Mouse (Mus musculus) ovary, adult 10 weeks (tissue): ENCODE data around the gene Kpnb1. TPM values are rescaled to one million over a fixed set of nuclear protein-coding genes. Genes with fewer than 3 reads are reported as not detected.

ENCODE experiments used
- polyA plus RNA-seq: library from polyadenylated mRNA; stranded (reverse); fragments of 350-450 nt; fragmentation: Illumina TruSeq; extraction: RNeasy Lipid Tissue Mini Kit (QIAGEN cat#74804); gene quantifications from one replicate; pipeline ENCODE4 v1.2.3, GENCODE M21; 2014

Kpnb1 gene
- polyA plus RNA-seq, result 205 TPM

DNA sequence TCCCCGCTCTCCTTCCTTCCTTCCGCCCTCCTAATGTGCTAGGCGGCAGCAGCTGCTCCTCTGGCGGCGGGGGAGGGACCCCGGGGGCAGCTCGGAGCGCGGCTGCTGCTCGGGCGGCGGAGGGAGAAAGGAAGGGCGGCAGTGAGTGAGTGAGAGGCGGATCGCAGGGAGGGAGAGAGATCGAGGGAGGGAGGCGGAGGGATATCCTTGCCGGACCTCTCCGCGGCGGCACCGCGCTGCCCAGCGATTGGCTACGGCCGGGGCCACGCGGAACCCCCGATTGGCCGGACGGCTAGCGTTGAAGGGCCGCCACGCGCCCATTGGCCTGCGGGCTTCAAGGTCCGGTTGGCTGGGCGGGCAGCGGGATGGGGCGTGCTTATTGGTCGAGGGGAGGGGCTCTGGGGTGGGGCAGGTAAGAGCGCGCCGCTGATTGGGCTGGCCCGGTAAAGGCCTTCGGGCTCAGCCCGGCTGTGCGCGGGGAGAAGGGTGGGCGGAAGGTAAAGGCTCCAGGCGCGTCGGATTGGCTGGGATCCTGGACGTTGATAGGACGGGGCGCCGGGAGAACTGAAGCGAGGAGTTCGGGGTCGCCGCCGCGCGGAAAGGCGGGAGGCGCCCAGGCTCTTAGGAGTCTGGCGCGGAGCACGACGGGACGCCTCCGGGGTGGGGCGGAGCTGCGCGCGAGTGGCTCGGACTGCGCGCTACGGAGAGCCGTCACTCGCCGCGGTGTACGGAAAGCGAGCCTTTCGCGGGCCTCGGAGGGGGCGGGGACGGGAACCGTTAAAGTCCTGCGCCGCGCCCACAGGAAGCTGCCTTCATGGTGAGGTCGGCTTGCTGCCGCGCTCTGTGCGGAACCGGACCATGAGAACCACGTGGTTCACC is at the start of gene Kpnb1:
TSS of gene Kpnb1 (minus strand) at position 118 of the 879 bp plus-strand sequence.

DNA sequence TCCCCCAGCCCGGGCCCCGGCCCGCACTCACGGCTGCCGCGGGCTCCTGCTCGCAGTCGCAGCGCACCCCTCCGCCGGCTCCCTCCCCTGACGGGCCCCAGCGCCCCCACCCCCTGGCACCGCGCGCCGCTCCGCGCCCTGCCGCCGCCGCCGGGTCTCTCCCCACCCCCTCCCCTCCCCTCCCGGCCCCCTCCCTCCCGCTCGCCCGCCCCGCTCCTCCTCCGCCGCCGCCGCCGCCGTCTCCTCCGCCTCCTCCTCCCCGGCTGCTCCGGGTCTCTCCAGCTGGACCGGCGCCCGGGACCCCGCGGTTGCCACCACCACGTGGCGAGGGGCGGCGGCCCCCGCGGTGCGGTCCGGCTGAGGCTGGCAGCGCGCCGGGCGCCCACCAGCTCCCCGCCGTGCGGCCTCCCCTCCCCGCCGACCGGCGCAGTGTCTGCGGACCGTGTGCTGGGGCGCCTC is 36.3 kb downstream of the Kpnb1 start, which contains the start of gene Tbkbp1:
TSS of gene Tbkbp1 (minus strand) at position 153 of the 459 bp plus-strand sequence.

DNA sequence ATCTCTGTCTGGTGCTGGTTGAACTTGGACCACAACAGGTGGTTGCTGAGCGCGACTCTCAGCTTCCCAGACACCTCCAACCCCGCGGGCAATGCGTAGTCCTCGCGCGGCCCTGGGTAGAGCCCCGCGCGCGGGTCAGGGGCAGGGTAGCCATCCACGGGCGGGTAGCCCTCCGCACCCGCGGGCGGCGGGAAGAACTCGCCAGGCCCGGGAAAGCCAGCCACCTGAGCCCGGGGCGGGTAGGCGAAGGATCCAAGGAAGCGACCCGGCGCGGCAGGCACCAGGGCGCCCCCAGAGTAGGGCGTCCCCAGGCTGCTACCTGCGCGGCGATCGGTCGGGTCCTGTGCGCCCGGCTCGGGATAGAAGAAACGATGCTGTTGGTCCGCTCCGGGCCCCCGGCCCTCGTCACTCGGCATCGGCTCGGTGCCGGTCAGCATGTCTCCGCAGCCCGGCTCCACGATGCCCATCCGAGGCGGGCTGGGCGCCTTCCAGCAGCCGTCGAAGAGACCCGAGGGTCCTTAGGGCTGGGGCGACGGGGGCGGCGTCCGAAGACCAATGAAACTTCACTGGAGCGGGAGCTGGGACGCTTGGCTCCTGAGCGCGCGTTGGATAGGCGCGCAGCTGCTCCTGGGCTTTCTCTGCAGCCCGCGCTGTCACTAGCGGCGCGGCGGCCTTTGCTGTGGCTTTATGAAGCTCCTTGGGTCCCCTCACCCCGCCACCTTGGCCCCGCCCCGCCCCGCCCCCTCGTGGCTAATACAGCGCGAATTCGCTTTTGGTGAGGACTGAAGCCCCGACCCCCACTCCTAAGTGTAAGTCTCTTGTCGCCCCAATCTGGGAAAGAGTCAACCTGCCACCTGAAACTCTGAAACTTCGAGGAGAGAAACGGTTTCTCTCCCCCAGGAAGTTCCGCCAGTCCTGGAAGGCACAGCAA is 72.7 kb downstream of the Kpnb1 start, which contains the start of gene Tbx21:
TSS of gene Tbx21 (minus strand) at position 661 of the 931 bp plus-strand sequence.

Other genes starting within 250 kb of the Kpnb1 start
- gene Pnpo, start 243.9 kb downstream of the Kpnb1 start, polyA plus RNA-seq, result 9.2 TPM
- gene Sp2, start 204.9 kb downstream of the Kpnb1 start, polyA plus RNA-seq, result 5.3 TPM
- gene Sp6, start 174.5 kb downstream of the Kpnb1 start, polyA plus RNA-seq, result not detected
- not detected for gene Scrn2, start 157.9 kb downstream of the Kpnb1 start, polyA plus RNA-seq
- gene Lrrc46, start 146.5 kb downstream of the Kpnb1 start, polyA plus RNA-seq, result 0.48 TPM
- gene Mrpl10, start 146.3 kb downstream of the Kpnb1 start, polyA plus RNA-seq, result 11.5 TPM
- gene Osbpl7, start 137.3 kb downstream of the Kpnb1 start, polyA plus RNA-seq, result not detected
- gene Tbx21, start 72.5 kb downstream of the Kpnb1 start, polyA plus RNA-seq, result not detected
- gene Tbkbp1, start 36.4 kb downstream of the Kpnb1 start, polyA plus RNA-seq, result not detected
- gene Npepps, start 92.8 kb upstream of the Kpnb1 start, polyA plus RNA-seq, result 136 TPM
- gene Mrpl45, start 127.8 kb upstream of the Kpnb1 start, polyA plus RNA-seq, result 26.3 TPM
- 0.11 TPM for gene Gpr179, start 164.2 kb upstream of the Kpnb1 start, polyA plus RNA-seq
- gene Socs7, start 174.7 kb upstream of the Kpnb1 start, polyA plus RNA-seq, result 24.3 TPM
- 7.1 TPM for gene Arhgap23, start 227.7 kb upstream of the Kpnb1 start, polyA plus RNA-seq